Mouse (Mus musculus): ENCODE results near the gene Uts2b. TPM values are rescaled to one million over a fixed set of nuclear protein-coding genes. Genes with fewer than 3 reads are reported as not detected.
"Not testable (repeated sequence)": the region's sequence is repeated elsewhere in the genome, so short reads cannot be mapped to it uniquely, and the experiment has no call there.

Uts2b gene
- polyA plus RNA-seq, 1 experiment from 2014 or later = 0.27 TPM

- Histone ChIP-seq H3K9ac (no peak overlapping the region), H3K36me3 (no peaks in the 10 kb centered on the region), H3K27me3 (no peaks in the 10 kb centered on the region), H3K4me3 (no peak overlapping the region), H3K27ac (no peak overlapping the region), H3K4me1 (no peaks in the 10 kb centered on the region), H3K9me3 (no peaks in the 10 kb centered on the region), H3K4me2 (replicated peaks) (no peak overlapping the region)
- ATAC-seq (ENCODE audit: insufficient number of reproducible peaks, insufficient read depth, low FRiP score, low TSS enrichment) = no peak
- WGBS = 62% methylated on average over 2 of the region's 2 CpGs
Observed at GRCm38 (mm10) chr16:27370700-27371099, 661 bp upstream of the Uts2b start.

GRCm38 (mm10) chr16:27360059-27360458 is 10.0 kb downstream of the Uts2b start:
- H3K9me3 ChIP-seq = no peaks in the 10 kb centered on the region

GRCm38 (mm10) chr16:27354464-27354863 is 15.6 kb downstream of the Uts2b start:
- H3K27ac ChIP-seq = no peak overlapping the region
- ATAC-seq (ENCODE audit: insufficient number of reproducible peaks, insufficient read depth, low FRiP score, low TSS enrichment) = no peak

More at GRCm38 (mm10) chr16:27360059-27360458, 10.0 kb downstream of the Uts2b start:
- H3K4me3 ChIP-seq = no peak overlapping the region
- no peaks in the 10 kb centered on the region for H3K4me1 ChIP-seq
- ATAC-seq (ENCODE audit: insufficient number of reproducible peaks, insufficient read depth, low FRiP score, low TSS enrichment) = no peak
- no peak overlapping the region for H3K9ac ChIP-seq
- no peaks in the 10 kb centered on the region for H3K36me3 ChIP-seq
- no peak overlapping the region for H3K27ac ChIP-seq
- H3K4me2 ChIP-seq (replicated peaks) = no peak overlapping the region
- WGBS = 86% methylated on average over 1 of the region's 1 CpGs
- H3K27me3 ChIP-seq = no peaks in the 10 kb centered on the region

GRCm38 (mm10) chr16:27349878-27350532 is 20.0 kb downstream of the Uts2b start:
- Histone ChIP-seq H3K4me3 (no peak overlapping the region), H3K36me3 (no peaks in the 10 kb centered on the region), H3K27ac (no peak overlapping the region), H3K4me1 (no peaks in the 10 kb centered on the region), H3K9me3 (no peaks in the 10 kb centered on the region), H3K9ac (no peak overlapping the region), H3K27me3 (no peaks in the 10 kb centered on the region), H3K4me2 (replicated peaks) (no peak overlapping the region)
- no peak for ATAC-seq (ENCODE audit: insufficient number of reproducible peaks, insufficient read depth, low FRiP score, low TSS enrichment)
- WGBS = 83% methylated on average over 7 of the region's 7 CpGs

More at GRCm38 (mm10) chr16:27354464-27354863, 15.6 kb downstream of the Uts2b start:
- Histone ChIP-seq H3K4me3 (no peak overlapping the region), H3K9ac (no peak overlapping the region), H3K4me2 (replicated peaks) (no peak overlapping the region), H3K4me1 (no peaks in the 10 kb centered on the region), H3K9me3 (no peaks in the 10 kb centered on the region), H3K27me3 (no peaks in the 10 kb centered on the region), H3K36me3 (no peaks in the 10 kb centered on the region)
- 73% methylated on average over 2 of the region's 2 CpGs for WGBS

- no peak for ATAC-seq (ENCODE audit: insufficient number of reproducible peaks, insufficient read depth, low FRiP score, low TSS enrichment)
- Histone ChIP-seq H3K9ac (no peak overlapping the region), H3K4me2 (replicated peaks) (no peak overlapping the region), H3K4me1 (no peaks in the 10 kb centered on the region), H3K27me3 (no peaks in the 10 kb centered on the region), H3K9me3 (no peaks in the 10 kb centered on the region), H3K27ac (no peak overlapping the region), H3K4me3 (no peak overlapping the region), H3K36me3 (no peaks in the 10 kb centered on the region)
- 91% methylated on average over 2 of the region's 2 CpGs for whole genome bisulfite sequencing
Observed at GRCm38 (mm10) chr16:27349235-27349634, 20.8 kb downstream of the Uts2b start.

- Histone ChIP-seq H3K4me1 (no peaks in the 10 kb centered on the region), H3K4me3 (no peak overlapping the region), H3K9me3 (no peaks in the 10 kb centered on the region), H3K27ac (no peak overlapping the region), H3K36me3 (no peaks in the 10 kb centered on the region), H3K27me3 (no peaks in the 10 kb centered on the region), H3K4me2 (replicated peaks) (no peak overlapping the region), H3K9ac (no peak overlapping the region)
- WGBS = 64% methylated on average over 1 of the region's 1 CpGs
- ATAC-seq (ENCODE audit: insufficient number of reproducible peaks, insufficient read depth, low FRiP score, low TSS enrichment) = no peak
Observed at GRCm38 (mm10) chr16:27348359-27348758, 21.7 kb downstream of the Uts2b start.

GRCm38 (mm10) chr16:27347521-27347920 is 22.5 kb downstream of the Uts2b start:
- H3K9ac ChIP-seq = no peak overlapping the region
- 62% methylated on average over 3 of the region's 3 CpGs for WGBS

GRCm38 (mm10) chr16:27326463-27326862 is 43.6 kb downstream of the Uts2b start:
- no peaks in the 10 kb centered on the region for H3K27me3 ChIP-seq
- H3K4me1 ChIP-seq = no peaks in the 10 kb centered on the region
- H3K4me3 ChIP-seq = no peak overlapping the region
- WGBS = 90% methylated on average over 2 of the region's 2 CpGs
- H3K27ac ChIP-seq = no peak overlapping the region
- H3K4me2 ChIP-seq (replicated peaks) = no peak overlapping the region
- no peaks in the 10 kb centered on the region for H3K9me3 ChIP-seq
- H3K36me3 ChIP-seq = no peaks in the 10 kb centered on the region
- H3K9ac ChIP-seq = no peak overlapping the region
- ATAC-seq (ENCODE audit: insufficient number of reproducible peaks, insufficient read depth, low FRiP score, low TSS enrichment) = no peak

More at GRCm38 (mm10) chr16:27347521-27347920, 22.5 kb downstream of the Uts2b start:
- Histone ChIP-seq H3K36me3 (no peaks in the 10 kb centered on the region), H3K4me2 (replicated peaks) (no peak overlapping the region), H3K4me3 (no peak overlapping the region), H3K27ac (no peak overlapping the region), H3K4me1 (no peaks in the 10 kb centered on the region), H3K9me3 (no peaks in the 10 kb centered on the region), H3K27me3 (no peaks in the 10 kb centered on the region)
- ATAC-seq (ENCODE audit: insufficient number of reproducible peaks, insufficient read depth, low FRiP score, low TSS enrichment) = no peak

GRCm38 (mm10) chr16:27322047-27322446 is 48.0 kb downstream of the Uts2b start:
- Histone ChIP-seq H3K9ac (no peak overlapping the region), H3K27ac (no peak overlapping the region), H3K4me1 (no peaks in the 10 kb centered on the region), H3K4me2 (replicated peaks) (no peak overlapping the region), H3K9me3 (no peaks in the 10 kb centered on the region), H3K36me3 (no peaks in the 10 kb centered on the region), H3K27me3 (no peaks in the 10 kb centered on the region), H3K4me3 (no peak overlapping the region)
- ATAC-seq (ENCODE audit: insufficient number of reproducible peaks, insufficient read depth, low FRiP score, low TSS enrichment) = no peak

- Histone ChIP-seq H3K27me3 (no peaks in the 10 kb centered on the region), H3K4me3 (no peak overlapping the region), H3K4me2 (replicated peaks) (no peak overlapping the region), H3K27ac (no peak overlapping the region), H3K9me3 (no peaks in the 10 kb centered on the region), H3K4me1 (no peaks in the 10 kb centered on the region), H3K36me3 (no peaks in the 10 kb centered on the region), H3K9ac (no peak overlapping the region)
- ATAC-seq (ENCODE audit: insufficient number of reproducible peaks, insufficient read depth, low FRiP score, low TSS enrichment) = no peak
- WGBS = 77% methylated on average over 1 of the region's 1 CpGs
Observed at GRCm38 (mm10) chr16:27319099-27319498, 50.9 kb downstream of the Uts2b start.

GRCm38 (mm10) chr16:27307189-27307588 is 62.9 kb downstream of the Uts2b start, which contains the start of gene Ostn:
Gene Ostn (plus strand): TSS chr16:27307489.
- not testable (repeated sequence) for H3K27me3 ChIP-seq; H3K4me2 ChIP-seq (replicated peaks); H3K4me3 ChIP-seq; H3K36me3 ChIP-seq; H3K9me3 ChIP-seq; ATAC-seq (ENCODE audit: insufficient number of reproducible peaks, insufficient read depth, low FRiP score, low TSS enrichment); H3K9ac ChIP-seq; H3K4me1 ChIP-seq; H3K27ac ChIP-seq
- 67% methylated on average over 4 of the region's 4 CpGs for WGBS
